Mouse (Mus musculus) left cerebral cortex, adult 8-10 months (tissue): Measurements from ENCODE around the gene Nudt9. TPM values are rescaled to one million over a fixed set of nuclear protein-coding genes. Genes with fewer than 3 reads are reported as not detected.
"Not testable (repeated sequence)": the region's sequence is repeated elsewhere in the genome, so short reads cannot be mapped to it uniquely, and the experiment has no call there.

Experiments
- DNase-seq, 2 experiments: peaks; one replicate each; pipeline ENCODE4 v3.0.0; 2022; ENCODE audit warnings: low spot score in 2 of 2
- total RNA-seq, 4 experiments: library from RNA; stranded (reverse); gene quantifications; 2 replicates each; pipeline ENCODE4 v1.2.4; 2022

Nudt9 gene
- total RNA-seq = 10 to 100 TPM; 62.8 to 69.5 (median 65.8) TPM

DNA sequence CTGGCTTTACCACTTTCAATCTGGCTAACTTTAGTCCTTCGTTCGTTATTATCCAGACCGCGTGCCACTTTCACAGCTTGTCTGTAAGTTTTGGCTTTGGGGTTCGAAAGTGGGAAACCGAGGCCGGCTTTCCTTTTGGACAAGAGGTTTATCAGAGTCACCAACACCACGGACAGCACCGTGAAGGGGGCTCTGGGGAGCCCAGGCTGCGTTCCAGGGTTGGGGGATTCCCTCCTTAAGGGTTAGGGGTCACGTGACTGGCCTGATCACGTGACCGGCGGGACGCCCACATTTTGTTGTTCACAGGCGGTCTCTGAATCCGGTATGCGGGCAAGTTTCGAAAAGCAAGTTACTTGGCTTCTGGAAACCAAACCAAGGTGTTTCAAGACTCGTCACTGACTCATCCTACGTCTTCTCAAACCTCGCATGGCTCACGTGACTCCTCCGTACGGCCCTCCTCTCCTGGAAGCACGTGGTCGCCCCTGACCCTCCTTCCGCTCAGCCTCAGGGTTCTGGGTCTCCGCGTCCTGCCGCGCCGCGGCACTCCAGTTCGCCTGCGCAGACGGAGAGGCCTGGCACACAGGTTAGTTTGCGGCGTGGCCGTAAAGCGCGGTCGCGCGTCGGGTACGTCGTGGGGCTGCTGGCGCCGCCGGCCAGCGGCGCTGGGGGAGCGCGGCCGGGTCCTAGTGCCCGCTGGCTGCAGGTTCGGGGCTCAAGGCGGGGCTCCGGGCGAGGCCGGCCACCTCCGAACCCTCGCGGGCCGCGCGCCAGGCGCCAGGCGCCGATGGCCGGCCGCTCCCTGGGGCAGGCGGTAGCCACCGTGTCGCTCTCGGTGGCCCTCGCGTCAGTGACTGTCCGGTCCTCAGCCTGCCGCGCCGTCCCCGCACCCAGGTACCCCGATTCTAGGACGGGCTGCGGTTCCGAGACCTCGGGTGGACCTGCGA is at the start of gene Nudt9:
Gene Nudt9 (plus strand): TSS at position 51 of the 944 bp plus-strand sequence.
- DNase-seq = peak; percentile 94 to 99

DNA sequence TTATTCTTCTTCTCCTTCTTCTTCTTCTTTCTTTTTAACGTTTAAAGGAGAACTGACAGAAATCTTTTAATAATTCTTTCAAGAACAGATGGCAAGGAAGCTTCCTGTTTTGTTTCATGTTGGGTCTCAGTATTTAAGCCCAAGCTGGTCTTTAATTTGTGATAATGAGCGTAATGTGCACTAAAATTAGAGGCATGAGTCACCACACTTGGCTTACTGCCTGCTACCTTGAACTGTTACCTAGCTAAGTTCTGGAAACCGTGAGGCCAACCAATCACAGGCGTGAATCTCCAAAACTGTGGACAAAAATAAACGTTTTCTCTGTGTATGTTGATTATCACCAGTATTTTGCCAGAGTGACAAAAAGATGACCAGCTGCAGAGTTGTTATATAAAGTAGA is 47.4 kb upstream of the Nudt9 start:
- peak in 1 of 2 experiments; percentile 43 for DNase-seq

DNA sequence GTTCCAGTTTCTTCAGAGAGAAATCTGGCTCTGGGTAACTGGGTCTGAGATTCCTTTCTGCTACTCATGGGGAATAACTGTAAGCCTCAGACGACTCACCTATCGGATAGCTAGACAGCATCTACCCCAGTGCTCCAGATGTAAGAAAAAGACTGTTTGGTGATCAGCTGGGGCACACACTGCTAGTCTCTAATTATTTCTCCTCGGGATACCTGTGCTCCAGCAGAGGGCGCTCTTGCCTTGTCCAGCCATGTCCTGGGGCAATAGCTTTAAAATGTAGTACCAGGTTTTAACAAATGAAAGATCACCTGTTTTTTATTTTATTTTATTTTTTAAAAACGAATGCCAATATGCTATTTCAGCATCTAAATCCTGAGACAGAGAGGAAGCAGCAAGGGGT is 46.4 kb upstream of the Nudt9 start:
- DNase-seq = peak; percentile 40 to 42

DNA sequence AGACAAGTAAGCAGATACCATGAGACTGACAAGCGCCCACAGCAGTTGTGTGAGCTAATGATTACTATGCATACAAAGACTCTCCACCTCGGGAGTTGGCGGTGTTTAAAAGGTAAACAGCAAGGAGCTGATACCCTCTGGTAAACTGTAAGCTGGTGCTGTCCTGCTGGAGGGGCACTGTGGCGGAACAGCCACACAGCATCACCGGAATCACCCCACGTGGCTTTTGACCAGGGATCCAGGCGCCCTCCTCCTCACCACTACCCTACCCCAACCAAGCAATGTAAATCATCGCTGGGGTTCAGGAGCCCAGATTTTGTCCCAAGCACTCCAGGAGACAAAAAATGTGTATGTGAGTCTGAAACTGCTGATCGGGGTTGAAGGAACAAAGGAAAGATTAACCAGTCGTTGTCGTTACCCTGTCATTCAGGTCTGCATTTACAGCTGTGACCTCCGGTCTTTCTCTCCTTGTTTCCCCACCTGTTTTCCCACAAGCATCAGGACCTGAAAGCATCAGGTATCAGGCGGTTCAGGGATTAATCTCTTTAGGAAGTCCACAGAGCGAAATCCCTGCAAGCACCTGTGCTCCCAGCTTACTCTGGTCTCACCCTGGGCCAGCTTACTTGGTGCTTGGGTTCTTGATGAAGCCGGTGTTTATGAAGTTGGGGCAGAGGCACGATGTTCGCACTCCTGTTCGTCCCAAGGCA is 43.4 kb upstream of the Nudt9 start:
- DNase-seq = no peak

DNA sequence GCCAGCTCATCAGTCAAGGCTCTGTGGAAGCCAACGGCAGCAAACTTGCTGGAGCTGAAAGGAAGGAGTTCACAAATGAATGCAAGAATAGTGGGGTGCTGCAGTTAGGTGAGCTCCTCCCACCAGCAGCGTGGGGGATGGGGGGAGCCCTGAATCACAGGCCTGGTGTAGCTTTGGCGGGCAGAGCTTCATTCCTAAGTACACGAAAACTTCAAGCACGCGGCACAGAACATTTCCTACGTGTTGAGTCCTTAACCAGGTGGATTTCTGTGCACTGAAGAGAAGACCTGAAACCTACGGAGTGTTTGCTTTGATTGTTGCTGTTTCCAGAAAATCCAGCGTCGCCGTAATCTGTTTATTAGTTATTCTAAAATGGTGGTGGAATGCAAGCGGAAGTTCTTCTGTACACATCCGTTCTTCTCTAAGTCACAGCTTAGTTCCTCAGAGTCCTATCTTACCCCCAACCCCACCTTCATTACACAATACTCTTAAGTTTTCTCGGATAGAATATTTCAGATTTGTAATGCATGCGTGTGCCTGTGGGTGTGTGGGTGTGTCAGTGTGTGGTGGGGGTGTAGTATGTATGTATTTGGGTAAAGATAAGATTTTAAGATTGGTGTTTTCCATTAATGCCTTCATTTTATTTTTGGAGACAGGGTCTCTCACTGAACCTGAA is 42.7 kb upstream of the Nudt9 start:
- DNase-seq = no peak

DNA sequence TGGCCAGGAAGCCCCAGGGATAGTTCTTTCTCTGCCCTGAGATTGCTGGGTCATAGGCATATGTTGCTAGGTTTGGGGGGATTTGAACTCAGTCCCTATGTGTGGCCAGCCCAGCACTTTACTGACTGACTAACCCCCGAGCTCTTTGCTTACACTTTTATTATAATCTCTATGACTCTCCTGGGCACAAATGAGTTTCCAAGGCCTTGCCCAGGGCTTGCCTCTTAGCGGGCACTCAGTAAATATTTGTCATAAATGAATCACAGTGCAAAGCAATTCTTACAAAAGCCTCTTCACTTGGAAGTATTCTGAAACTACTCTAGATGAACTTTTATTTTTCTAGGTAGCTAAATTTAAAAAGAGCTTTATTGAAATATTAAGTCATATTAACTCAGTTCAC is 42.2 kb upstream of the Nudt9 start:
- DNase-seq = no peak

DNA sequence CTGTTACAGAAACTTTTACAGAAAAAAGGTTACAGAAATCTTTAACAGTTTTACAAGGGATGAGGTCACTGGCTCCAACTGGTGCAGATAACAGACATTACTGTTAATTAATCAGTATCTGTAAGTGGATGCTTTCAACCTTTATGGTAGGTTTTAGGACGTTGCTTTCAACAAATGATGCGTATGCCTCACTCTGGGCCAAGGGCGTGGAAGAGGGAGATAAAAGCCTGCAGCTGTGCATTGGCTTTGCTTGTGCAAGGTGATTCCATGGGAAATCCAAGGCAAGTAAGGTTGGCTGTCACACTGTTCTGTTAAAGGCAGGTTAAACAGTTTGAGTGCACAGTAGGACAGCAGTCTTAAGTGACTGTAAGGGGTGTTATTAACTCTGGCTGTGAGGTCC is 39.3 kb upstream of the Nudt9 start:
- no peak for DNase-seq

DNA sequence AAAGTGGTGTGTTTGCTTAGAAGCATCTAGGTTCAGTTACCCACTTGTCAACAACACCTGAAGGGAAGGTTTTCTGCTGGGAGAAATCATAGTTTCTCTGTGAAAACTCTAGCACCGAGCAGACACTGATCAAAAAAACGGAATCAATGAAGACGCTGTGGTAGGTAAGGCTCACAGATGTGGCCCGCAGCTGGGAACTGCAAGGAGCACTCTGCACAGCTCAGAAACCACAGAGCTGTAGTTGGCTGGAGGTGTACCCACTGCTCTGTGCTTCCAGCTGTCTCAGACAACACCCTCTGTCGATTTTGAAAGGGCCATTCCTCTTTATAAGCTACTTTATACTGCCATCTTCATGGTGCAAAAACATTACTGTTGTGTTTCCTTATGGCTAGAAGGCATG is 38.3 kb upstream of the Nudt9 start:
- no peak for DNase-seq

DNA sequence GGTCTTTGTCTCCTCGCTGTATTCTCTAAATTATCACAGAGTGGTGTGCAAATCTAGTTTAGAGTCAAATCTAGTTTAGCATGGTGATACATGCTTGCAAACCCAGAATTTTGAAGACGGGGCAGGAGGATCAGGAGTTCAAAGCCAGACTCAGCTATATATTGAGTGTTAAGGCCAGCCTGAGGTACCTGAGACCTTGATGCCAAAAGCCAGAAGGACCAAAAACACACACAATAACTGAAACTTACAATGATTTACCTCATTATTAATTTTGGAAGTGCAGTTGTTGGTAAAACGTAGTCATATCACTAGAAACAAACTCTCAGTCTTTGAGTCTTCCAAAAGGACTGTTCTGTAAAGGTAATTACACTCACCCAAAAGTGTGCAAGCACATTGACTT is 36.7 kb upstream of the Nudt9 start:
- DNase-seq = no peak

DNA sequence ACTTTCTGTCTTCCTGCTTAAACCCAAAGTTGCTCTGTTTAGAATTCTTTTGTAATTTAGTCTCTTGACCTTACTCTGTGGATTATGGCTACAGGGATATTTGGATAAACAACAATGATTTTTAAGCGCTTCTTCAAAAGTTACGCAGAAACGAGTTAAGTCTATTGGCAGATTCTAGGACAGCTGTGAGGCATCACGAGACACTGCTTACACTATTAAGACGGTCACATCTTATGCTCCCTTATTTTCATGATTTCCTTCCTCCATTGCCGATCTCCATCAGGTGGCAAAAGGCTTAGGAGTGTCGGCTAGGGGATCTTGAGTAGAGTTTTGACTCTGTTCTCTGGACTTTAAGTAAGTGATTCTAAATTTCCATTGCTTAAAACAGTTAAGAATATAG is 35.8 kb upstream of the Nudt9 start:
- DNase-seq = no peak

DNA sequence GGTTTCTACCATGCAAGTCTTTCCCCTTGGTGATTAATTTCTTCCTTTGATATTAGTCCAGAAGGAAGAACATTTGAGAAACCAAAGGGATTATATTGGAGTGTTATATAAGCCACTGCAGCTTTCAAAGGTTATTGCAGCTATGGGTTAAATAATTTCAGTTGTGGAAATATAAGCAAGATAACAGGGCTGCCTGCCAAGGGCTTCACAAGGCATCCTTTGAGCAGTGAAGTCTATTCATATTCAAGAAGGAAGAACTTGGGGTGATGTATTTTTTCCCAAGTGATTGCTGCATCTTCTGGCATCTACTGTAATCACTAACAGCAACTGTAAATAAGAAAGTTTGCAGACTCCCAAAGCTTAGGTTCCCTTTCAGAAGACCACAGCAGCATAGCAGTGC is 34.7 kb upstream of the Nudt9 start:
- no peak for DNase-seq

DNA sequence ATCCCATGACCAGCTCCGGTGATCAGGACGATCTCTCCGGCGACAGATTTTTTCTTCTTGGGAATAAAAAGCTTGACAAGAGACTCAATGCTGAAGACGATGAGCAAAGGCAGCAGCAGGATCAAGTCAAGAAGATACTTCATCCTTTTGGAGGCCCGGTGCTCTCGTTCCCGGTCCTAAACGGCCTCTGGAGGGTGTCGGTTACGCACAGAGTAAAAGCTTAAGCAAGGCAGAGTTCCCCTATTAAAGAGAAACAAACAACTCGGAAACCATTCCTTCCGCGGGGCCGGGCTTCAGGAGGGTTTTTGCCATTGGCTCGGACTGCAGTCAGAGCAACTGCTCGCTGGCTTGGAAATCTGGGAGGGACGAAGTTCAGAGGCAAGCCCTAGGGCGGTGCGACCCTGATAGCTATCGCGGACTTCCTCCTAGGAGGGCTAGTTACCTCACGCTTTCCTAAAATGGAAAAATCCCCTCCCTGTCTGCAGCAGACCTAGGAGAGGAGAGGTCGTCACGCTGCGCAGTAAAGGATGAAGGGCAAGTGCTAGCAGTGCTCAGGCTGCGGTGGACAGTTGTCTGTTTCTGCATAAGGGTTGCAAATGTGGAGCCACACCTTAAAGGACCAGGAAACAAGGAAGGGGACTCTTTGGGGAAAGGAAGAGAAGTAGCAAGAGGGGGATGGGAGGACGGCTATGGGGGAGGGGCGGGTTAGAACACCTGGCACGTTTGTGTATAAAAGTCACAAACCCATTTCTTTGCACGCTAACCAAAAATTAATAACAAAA is 24.3 kb upstream of the Nudt9 start, which contains the start of gene Hsd17b11:
Gene Hsd17b11 (minus strand): TSS at position 323 of the 782 bp plus-strand sequence.
- DNase-seq = peak; percentile 59 to 62

DNA sequence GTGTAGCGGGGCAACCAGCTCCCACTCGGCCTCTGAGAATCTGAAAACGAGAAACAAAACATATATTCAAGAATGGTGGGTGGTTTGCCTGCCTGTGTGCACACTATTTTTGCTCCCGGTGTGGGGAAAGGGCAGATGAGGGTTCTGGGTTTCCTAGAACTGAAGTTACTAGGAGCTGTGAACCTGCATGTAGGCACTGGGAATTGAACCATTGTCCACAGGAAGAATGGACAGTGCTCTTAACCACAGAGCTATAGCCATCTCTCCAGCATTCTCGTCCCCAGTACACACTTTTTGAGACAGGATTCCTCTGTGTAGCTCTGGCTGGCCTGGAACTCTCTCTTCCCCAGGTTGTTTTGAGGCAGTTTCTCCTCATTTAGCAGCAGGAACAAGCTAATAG is 23.5 kb upstream of the Nudt9 start:
- DNase-seq = no peak

DNA sequence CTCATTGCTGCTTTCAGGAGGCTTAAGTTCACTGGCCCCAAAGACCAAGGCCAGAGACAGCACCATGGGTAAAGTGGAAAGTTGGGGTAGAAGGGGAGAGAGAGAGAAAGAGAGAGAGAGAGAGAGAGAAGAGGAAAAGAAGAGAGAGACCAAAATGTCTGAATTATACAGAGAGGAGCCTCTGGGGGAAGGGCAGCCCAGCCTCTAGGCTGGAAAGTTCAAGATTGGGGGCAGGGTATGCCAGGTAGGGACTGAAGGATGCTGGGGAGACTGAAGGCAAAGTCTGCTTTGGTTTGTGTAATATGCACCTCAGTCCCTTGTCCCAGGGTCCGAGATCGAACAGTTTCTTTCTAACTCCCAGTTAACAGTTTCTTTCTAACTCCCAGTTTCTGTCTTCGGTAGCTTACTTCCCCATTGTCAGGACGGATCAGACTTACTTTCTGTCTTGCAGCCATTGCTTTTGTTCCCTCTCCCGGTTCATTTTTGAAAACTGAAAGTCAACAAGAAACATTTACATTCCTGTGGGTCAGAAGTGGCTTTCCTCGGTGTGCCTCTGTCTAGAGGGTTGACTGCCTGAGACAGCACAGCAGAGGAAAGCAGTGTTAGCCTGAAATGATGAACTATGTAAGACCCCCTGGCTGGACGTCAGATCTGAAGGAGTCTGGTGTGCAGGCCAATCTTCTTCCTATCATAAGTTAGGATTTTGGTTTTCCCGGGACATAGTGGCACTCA is 22.7 kb upstream of the Nudt9 start:
- DNase-seq = no peak

DNA sequence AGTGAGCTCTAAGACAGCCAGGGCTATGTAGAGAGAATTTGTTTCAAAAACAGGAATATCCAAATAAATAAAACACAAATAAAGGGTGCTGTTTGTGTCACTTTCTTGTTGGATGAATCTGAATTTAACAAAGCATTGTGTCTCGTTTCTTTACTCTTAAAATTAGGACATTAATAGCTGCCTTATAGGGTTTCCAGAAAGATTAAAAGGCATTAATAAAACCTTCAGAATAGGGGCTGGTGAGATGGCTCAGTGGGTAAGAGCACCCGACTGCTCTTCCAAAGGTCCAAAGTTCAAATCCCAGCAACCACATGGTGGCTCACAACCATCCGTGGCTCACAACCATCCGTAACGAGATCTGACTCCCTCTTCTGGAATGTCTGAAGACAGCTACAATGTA is 21.9 kb upstream of the Nudt9 start:
- not testable (repeated sequence) for DNase-seq

DNA sequence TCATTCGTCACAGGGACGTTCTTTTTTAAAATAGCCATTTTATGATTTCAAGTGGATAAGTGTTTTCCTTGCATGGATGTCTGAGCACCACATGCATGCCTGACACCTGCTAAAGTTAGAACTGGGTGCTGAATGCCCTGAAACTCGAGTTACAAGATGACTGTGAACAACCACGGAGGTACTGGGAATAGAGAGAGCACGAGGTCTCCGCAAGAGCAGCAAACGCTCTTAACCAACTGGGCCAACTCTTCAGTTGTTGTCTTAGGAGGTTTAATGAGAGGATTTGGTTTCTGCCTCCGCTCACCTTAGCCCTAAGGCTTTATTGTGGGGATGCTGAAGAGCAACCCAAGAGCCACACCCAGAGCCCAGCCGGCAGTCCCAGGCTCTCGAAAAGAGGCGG is 21.3 kb upstream of the Nudt9 start:
- DNase-seq = no peak

DNA sequence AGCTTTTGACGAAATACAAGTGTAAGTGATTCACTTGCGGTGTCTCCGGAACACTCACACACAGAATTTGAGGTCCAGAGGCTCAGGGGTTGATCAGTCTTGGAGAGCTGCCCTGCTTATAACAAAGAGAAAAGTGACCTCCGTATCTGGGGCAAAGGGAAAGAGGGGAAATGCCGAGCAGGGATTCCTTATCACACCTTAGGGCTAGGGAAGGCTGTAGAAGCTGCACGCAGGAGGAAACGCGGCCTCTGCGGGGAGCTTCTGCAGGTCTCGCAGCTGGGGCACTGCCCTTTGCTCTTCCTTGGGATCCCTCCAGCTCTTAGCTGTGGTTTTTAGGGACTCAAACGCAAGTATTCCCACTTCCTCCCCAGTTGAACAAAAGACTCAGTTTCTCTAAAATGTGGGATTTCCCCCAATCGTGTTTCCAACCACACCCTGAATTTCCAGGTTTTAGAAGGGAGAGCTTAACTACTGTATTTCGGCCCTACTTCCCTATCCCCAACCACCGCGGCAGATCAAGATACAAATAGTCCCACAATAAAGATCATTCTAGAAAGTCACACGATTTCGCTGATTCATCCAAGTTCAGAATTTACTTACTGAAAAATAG is 20.8 kb upstream of the Nudt9 start:
- no peak for DNase-seq

DNA sequence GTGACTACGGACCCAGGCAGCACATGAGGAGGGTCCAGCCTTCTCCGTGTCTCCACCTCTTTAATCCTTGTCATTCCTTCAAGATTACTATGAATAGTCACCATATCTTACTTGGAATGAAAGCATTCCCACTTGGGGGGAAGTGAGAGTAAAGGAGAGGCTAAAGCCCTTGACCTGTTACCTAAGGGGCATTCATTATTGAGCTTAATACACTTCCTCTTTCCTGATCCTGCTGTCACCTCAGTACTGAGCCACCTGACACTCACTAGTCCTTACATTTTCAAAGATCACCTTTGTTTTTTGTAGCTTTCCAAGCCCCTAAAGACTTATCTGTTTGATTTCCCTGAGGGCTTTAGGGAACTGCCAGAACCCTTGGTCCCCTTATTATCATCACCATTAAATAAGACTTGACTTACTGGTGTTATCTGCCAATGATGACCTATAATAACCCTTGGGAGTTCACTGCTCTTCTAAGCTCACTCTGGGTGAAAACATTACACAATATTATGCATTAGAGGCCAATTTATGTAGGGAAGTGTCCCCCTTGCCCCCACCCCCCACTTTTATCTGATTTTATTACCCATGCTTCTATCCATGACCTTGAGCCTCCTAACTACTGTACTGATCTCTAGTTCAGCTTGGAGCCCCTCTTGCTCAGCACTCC is 13.5 kb upstream of the Nudt9 start:
- DNase-seq = no peak

DNA sequence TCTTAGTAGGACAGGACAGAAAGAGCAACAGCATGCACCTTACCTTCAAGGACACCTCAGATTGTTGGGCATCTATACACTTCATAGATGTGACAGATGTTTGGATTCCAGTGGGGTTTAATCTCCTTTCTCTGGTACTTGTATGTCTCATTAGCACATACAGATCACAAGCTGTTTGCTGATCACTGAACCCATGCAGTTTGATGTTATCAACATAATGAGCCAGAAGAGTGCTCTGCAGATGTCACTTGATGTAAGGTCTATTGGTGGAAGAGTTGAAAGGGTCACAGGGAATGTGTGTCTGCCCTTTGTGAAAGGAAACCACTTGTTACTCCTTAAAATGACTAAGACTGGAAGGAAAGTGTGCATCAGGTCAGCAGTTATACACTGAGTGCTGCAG is 11.0 kb upstream of the Nudt9 start:
- no peak for DNase-seq

DNA sequence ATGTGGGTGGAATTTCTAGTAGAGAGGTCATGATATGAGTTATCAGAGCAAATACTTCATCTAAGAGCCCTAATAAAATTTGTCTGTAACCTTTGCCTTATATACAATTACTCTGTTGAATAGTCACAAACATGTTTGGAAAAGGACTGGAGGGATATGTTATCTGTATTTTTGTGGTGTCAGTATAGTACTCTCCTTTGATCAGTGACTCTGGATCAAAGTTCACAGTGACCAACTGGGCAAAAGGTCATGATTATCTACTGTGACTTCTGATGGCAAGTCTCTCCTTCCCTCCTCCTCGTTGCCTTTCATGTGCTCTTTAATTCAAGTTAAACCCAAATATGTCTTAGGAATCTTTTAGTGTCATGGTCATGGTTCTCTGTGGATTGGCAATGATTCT is 10.3 kb upstream of the Nudt9 start:
- DNase-seq = no peak
